Mouse (Mus musculus) cerebellum, adult 2 months (tissue): Measurements from ENCODE around the gene 1700016C15Rik.

Source experiments
- CTCF ChIP-seq: fragments of 200-500 bp; IDR thresholded peaks from 2 replicates; pipeline ENCODE4 v1.5.1; 2011; ENCODE audit warnings: low read depth, mild to moderate bottlenecking, control low read depth, low read length, moderate library complexity, borderline replicate concordance; ENCODE audit not compliant: insufficient read depth
- POLR2A ChIP-seq: fragments of 200-500 bp; IDR thresholded peaks from 2 replicates; pipeline ENCODE4 v1.6.1; 2011; ENCODE audit warnings: low read length, control low read depth, borderline replicate concordance; ENCODE audit not compliant: insufficient read depth

DNA sequence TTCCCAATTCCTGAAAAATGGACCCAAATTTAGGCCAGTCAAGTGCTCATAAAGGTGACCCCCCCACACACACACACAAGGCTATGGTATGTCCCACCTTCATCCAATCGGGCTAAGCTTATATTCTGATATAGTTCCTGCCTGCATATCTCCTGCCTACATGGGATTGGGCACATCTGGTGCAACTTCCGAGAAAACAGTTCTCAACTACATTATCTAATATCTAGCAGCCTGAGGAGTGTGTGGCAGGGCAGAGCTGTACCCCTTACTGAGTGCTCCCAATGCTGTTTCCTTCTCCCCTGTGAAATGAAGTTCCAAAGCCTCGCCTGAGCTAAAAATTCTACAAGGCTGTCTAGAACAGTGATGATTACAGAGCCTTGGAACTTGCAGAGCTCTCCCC lies 13.2 kb upstream of the 1700016C15Rik start:
- TF ChIP-seq POLR2A (no peak), CTCF (no peak)
